Mouse (Mus musculus) left cerebral cortex, adult 8-10 months (tissue): ENCODE results near the gene Gm47996. TPM values are rescaled to one million over a fixed set of nuclear protein-coding genes. Genes with fewer than 3 reads are reported as not detected.
"Not testable (repeated sequence)": the region's sequence is repeated elsewhere in the genome, so short reads cannot be mapped to it uniquely, and the experiment has no call there.

Source experiments
- DNase-seq, 2 experiments: peaks; one replicate each; pipeline ENCODE4 v3.0.0; 2022; ENCODE audit warnings: low spot score in 2 of 2
- total RNA-seq, 4 experiments: library from RNA; stranded (reverse); gene quantifications; 2 replicates each; pipeline ENCODE4 v1.2.4; 2022

Gm47996 gene
- total RNA-seq, result not detected

DNA sequence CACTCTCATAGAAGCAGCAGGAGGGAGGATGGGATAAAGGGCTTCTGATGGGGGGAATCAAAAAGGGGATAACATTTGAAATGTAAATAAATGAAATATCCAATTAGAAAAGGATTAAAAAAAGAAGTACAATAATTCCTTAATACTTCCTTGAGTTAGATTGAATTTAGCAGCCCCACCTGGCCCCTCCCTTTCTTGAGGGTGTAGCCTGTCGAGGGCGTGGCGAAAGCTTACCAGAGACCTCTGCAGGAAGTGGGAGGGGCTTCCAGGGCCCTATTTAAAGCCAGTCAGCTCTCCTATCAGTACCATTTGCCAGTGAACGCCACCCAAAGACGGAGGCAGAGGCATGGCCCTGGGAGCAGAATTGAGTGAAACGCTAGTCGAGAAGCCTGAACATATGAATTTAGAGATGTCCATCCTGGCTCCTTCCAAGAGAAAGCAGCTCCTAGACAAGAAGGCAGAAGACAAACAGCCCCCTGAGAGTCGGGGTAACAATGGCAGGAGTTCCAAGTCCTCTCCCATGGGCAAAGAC, at the start of gene Gm47996:
Gm47996 (plus strand) TSS at position 308 of the 532 bp plus-strand sequence.
- not testable (repeated sequence) for DNase-seq

GRCm38 (mm10) chr1:151166031-151166430, 43.9 kb upstream of the Gm47996 start:
- no peak for DNase-seq

- DNase-seq, result peak in 1 of 2 experiments; percentile 9
Observed at GRCm38 (mm10) chr1:151167297-151168047, 42.5 kb upstream of the Gm47996 start.

DNA sequence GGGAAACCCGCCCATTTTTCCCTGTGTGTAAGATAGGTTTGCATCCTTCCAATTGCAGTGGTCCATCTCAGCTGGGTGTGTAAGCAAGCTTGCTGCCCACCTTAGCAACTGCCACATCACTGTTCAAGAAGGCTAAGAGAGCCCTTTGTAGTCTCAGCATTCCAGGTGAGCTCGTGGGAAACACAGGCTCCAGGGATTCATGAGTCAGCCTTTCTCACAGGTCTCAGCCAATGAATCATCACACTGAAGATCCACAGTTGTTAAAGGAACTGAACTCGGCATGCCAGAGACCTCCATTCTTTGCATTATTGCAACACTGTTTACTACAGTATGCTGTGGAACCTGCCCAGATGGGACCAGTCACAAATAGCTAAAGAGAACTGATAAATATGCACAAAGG, 41.3 kb upstream of the Gm47996 start:
- no peak for DNase-seq

GRCm38 (mm10) chr1:151171572-151172461, 38.1 kb upstream of the Gm47996 start:
- DNase-seq, result no peak

GRCm38 (mm10) chr1:151177030-151177936, 32.6 kb upstream of the Gm47996 start:
- DNase-seq, result peak in 1 of 2 experiments; percentile 10

- DNase-seq, result no peak
Observed at GRCm38 (mm10) chr1:151177937-151178271, 32.0 kb upstream of the Gm47996 start.

DNA sequence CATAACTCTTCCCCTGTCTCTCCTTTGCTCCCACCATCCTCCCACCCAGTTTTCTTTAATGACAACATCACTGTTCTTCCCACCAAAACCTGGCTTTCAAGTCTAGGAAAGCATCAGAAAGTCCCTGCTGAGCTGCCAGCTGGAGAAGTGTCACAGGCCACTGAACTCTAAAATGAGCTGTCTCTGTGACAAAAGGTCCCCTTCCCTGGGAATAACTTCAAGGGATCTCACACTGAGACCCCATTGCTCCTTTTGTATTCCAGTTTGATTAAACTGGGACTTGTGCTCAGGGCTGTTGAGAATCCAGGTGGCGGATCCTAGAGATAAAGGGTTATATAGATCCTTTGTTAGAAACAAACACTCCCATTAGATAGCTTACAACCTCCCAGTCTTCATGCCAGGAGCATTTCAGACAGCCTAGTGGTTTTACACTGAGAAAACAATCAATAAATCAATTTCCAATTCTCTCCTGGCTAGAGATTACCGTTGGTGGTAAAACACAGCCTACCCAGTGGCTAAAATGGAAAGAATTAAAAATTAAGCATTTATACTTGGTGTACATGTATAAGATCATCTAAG, 31.3 kb upstream of the Gm47996 start:
- no peak for DNase-seq

DNA sequence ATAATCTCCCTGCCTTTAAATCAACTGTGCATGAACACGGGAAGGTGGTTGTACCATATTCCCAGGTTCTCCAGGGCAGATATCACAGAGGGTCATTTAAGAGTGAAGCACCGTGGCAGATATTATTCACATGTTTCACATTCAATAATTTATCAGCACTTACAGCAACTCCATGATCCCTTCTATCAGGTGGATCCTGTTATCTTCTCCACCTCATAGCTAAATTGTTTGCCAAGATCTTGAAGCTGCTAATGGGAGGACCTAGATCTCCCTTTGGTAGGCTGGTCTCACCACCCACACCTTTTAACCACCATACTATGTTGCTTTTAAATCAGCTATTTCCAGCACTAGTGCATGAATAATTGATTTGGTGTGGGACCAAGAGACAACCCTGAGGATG, 29.8 kb upstream of the Gm47996 start:
- no peak for DNase-seq

- DNase-seq, result not testable (repeated sequence)
Observed at GRCm38 (mm10) chr1:151182266-151182665, 27.7 kb upstream of the Gm47996 start, which contains the start of gene Gm47985. Gm47985 (plus strand) TSS chr1:151182537.

- not testable (repeated sequence) for DNase-seq
Observed at GRCm38 (mm10) chr1:151186186-151186585, 23.7 kb upstream of the Gm47996 start.

GRCm38 (mm10) chr1:151186879-151187424, 23.0 kb upstream of the Gm47996 start:
- DNase-seq, result not testable (repeated sequence)

- no peak for DNase-seq
Observed at GRCm38 (mm10) chr1:151188469-151188868, 21.5 kb upstream of the Gm47996 start.

DNA sequence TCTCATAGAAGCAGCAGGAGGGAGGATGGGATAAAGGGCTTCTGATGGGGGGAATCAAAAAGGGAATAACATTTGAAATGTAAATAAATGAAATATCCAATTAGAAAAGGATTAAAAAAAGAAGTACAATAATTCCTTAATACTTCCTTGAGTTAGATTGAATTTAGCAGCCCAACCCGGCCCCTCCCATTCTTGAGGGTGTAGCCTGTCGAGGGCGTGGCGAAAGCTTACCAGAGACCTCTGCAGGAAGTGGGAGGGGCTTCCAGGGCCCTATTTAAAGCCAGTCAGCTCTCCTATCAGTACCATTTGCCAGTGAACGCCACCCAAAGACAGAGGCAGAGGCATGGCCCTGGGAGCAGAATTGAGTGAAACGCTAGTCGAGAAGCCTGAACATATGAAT, 17.9 kb upstream of the Gm47996 start, which contains the start of gene Gm8947:
Gm8947 (plus strand) TSS at position 302 of the 400 bp plus-strand sequence.
- DNase-seq, result not testable (repeated sequence)

- not testable (repeated sequence) for DNase-seq
Observed at GRCm38 (mm10) chr1:151192739-151193138, 17.2 kb upstream of the Gm47996 start.

DNA sequence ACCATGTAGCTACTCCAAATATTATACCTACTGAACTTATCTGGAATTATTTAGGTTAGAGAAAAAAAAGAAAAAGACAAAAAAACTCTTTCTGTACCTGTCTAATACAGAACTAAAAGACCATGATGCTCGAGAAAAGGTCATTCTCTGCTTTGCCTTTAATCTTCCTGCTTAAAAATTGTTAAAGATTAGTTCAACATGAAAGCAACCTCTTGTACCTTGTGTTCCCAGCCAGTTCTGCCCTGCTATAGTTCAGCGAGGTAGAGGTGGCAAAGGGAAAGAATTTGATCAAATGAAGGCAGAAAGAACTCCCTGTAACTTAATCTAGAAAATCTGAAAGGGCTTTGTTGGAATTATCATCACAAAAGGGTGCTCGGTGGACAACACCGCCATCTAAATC, 13.9 kb upstream of the Gm47996 start:
- DNase-seq, result not testable (repeated sequence)

- DNase-seq, result not testable (repeated sequence)
Observed at GRCm38 (mm10) chr1:151196690-151197089, 13.2 kb upstream of the Gm47996 start.

DNA sequence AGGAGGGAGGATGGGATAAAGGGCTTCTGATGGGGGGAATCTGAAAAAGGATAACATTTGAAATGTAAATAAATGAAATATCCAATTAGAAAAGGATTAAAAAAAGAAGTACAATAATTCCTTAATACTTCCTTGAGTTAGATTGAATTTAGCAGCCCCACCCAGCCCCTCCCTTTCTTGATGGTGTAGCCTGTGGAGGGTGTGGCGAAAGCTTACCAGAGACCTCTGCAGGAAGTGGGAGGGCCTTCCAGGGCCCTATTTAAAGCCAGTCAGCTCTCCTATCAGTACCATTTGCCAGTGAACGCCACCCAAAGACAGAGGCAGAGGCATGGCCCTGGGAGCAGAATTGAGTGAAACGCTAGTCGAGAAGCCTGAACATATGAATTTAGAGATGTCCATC, 11.8 kb upstream of the Gm47996 start, which contains the start of gene Gm47995:
Gm47995 (plus strand) TSS at position 329 of the 400 bp plus-strand sequence.
- not testable (repeated sequence) for DNase-seq

- DNase-seq, result not testable (repeated sequence)
Observed at GRCm38 (mm10) chr1:151200620-151201019, 9.3 kb upstream of the Gm47996 start.

DNA sequence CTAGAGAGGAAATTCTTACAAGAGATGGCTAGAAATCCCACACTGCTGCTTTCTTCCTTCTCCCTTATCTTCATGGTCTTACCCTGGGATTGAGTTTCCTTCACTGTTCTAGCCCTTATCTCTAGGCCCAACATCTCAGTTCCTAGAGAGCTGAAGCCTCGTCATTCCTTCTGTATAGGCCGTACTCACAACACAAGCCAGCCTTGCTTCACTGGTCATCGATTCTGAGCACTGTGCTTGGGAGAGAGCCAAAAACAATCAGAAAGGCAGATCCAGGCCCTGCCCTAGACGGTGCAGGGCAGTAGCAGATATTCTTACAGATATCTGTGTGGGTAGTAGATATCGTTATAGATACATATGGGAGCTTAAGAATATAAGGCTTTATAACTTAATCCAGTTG, 7.2 kb upstream of the Gm47996 start:
- not testable (repeated sequence) for DNase-seq
